Mouse (Mus musculus): ENCODE data around the gene Samsn1.

- TF ChIP-seq HCFC1 (IDR thresholded peaks at IDR 0.05; ENCODE audit: borderline replicate concordance, insufficient read depth, low read length) (no peak), ZC3H11A (IDR thresholded peaks at IDR 0.05; ENCODE audit: borderline replicate concordance, low read depth, low read length) (no peak)
These were observed 124.2 kb downstream of the Samsn1 start for GRCm38 (mm10) chr16:75897828-75898367.

All from ES-E14 (cell line).